10 mouse cellular contexts compared by ENCODE assay signal in the genomic region with DNA sequence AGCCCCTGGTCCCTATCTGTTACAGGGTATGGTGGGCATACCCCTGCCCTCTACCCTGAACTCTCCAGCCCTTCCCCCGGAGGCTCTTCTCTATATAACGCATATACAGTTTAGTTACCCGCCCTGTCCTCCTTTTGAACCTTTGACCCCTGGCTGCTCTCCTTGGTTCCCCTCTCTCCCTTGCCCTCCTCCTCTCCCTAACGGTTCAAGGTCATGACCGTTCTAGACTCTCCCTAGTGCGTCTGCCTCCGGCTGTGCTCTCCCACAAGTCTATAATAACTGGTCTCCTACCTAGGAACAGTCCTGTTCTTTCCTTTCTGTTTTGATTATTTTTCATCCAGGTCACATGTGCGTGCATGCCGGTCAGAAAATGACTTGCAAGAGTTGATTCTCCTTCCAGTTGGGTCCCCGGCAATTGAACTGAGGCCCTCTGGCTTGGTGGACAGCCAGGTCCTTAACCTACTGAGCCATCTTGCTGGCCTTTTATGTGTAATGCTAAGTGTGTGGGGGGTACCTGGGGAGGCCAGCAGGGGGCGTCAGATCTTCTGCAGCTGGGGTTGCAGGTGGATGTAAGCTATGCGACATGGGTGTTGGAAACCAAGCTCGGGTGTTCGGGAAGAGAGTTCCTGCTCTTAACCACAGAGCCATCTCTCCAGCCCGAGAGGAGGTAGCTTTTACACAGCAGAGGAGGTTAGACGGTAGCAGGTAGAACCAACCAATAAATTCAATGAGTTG. TPM values are rescaled to one million over a fixed set of nuclear protein-coding genes. Genes with fewer than 3 reads are reported as not detected.
A peak's percentile ranks its signal among the peaks of the same experiment; 100 is the strongest.
DNase-seq lines count a peak whose midpoint lies in the region; ATAC-seq and TF ChIP-seq lines count a peak whose summit lies in the region.
"Had no signal": no experiment of that assay in that cellular context is flagged by ENCODE, and none has a peak within 500 bp of the region (broad histone marks: within the 10 kb centered on the region; RNA-seq: fewer than 3 reads in every experiment).

No protein-coding gene starts in this region.

- 73% methylated on average over 16 of the region's 16 CpGs for WGBS in heart, postnatal 0 days
- 76% methylated on average over 16 of the region's 16 CpGs for WGBS in heart, embryonic 10.5 days

- no peak for ATAC-seq in heart, postnatal 0 days (ENCODE audit: insufficient read depth, low read depth)

- H3K4me2 ChIP-seq in heart, postnatal 0 days (ENCODE audit: low read depth, low read length): no peak overlapping the region
- H3K4me2 ChIP-seq: embryonic facial prominence, embryonic 15.5 days had no signal

- H3K27me3 ChIP-seq in heart, postnatal 0 days (ENCODE audit: control insufficient read depth, insufficient read depth, low read length): no peaks in the 10 kb centered on the region
- H3K27me3 ChIP-seq in heart, embryonic 10.5 days (ENCODE audit: insufficient read depth, poor library complexity, severe bottlenecking): peaks cover 42% of the 10 kb centered on the region
- H3K27me3 ChIP-seq: embryonic facial prominence, embryonic 15.5 days had no signal

- no peaks in the 10 kb centered on the region for H3K36me3 ChIP-seq in heart, postnatal 0 days (replicated peaks; ENCODE audit: control insufficient read depth, insufficient read depth, low read length)
- no peaks in the 10 kb centered on the region for H3K36me3 ChIP-seq in heart, embryonic 10.5 days
- H3K36me3 ChIP-seq: embryonic facial prominence, embryonic 15.5 days had no signal

- no peak overlapping the region for H3K27ac ChIP-seq in heart, postnatal 0 days (ENCODE audit: low read depth)
- no peak overlapping the region for H3K27ac ChIP-seq in heart, embryonic 10.5 days
- H3K27ac ChIP-seq: embryonic facial prominence, embryonic 15.5 days had no signal

- no peak overlapping the region for H3K9ac ChIP-seq in heart, postnatal 0 days (replicated peaks; ENCODE audit: low read depth, low read length)
- H3K9ac ChIP-seq: embryonic facial prominence, embryonic 15.5 days had no signal

- peak; percentile 33 for TF ChIP-seq CTCF in heart, postnatal 0 days (IDR thresholded peaks at IDR 0.05; ENCODE audit: low read depth)

- TF ChIP-seq EP300 in heart, postnatal 0 days (IDR thresholded peaks at IDR 0.05; ENCODE audit: low read depth): no peak

- H3K4me1 ChIP-seq in heart, postnatal 0 days (ENCODE audit: control insufficient read depth, insufficient read depth): peaks cover 19% of the 10 kb centered on the region
- peaks cover 35% of the 10 kb centered on the region for H3K4me1 ChIP-seq in heart, embryonic 10.5 days

- no peak for DNase-seq in heart, postnatal 0 days (ENCODE audit: low spot score)
- no peak for DNase-seq in heart, embryonic 10.5 days (ENCODE audit: low spot score)
- peak; percentile 31 for DNase-seq in right cerebral cortex, postnatal 4 days
- no peak for DNase-seq in right cerebral cortex, adult 18-20 months
- DNase-seq in forelimb bud, embryonic 11.5 days (ENCODE audit: low read depth, low spot score): peak; percentile 25
- peak; percentile 69 for DNase-seq in thymus, postnatal 14 days
- no peak for DNase-seq in kidney, adult 8-10 months
- no peak for DNase-seq in kidney, postnatal 14 days
- DNase-seq: lung, adult 18-20 months had no signal

- no peak overlapping the region for H3K4me3 ChIP-seq in heart, postnatal 0 days (ENCODE audit: low read depth, low read length)
- H3K4me3 ChIP-seq in heart, embryonic 10.5 days: no peak overlapping the region
- H3K4me3 ChIP-seq: embryonic facial prominence, embryonic 15.5 days had no signal

- H3K9me3 ChIP-seq in heart, postnatal 0 days (replicated peaks; ENCODE audit: control insufficient read depth, low read length): no peaks in the 10 kb centered on the region
- H3K9me3 ChIP-seq in heart, embryonic 10.5 days: no peaks in the 10 kb centered on the region
- H3K9me3 ChIP-seq: embryonic facial prominence, embryonic 15.5 days had no signal

RNA-seq across cellular contexts. Expression of gene Pmepa1, which starts 2.7 kb away (rescaled TPM):
- total RNA-seq in heart, postnatal 0 days (2014; rRNA removed; ENCODE audit: low replicate concordance): 6.3 and 12.9 TPM in 2 replicates
- 4.3 and 4.4 TPM in 2 replicates for polyA plus RNA-seq in heart, postnatal 0 days (2015; fragmentation: Nextera tagmentation; extraction: Ambion mirVana)
- 1.4 and 1.9 TPM in 2 replicates for polyA plus RNA-seq in heart, embryonic 10.5 days (2016; fragmentation: Nextera tagmentation; extraction: Ambion mirVana)

Comparison
In these comparisons a context has a peak if more than half of its experiments do, and no peak if none do; other contexts are left out.
1. DNase-seq: peak in right cerebral cortex, postnatal 4 days (single experiment), forelimb bud, embryonic 11.5 days (single experiment) and thymus, postnatal 14 days (single experiment); none in heart, postnatal 0 days (single experiment), heart, embryonic 10.5 days (single experiment), right cerebral cortex, adult 18-20 months (single experiment), kidney, adult 8-10 months (0 of 2) and kidney, postnatal 14 days (single experiment).